Mouse (Mus musculus) v-Abl transformed pro-B cells (cell line): Measurements from ENCODE around the gene Sp6.

ENCODE experiments used
- in situ Hi-C, 2 experiments: fragments of 400-800 bp; cut with MboI; formaldehyde crosslinking; loops; one replicate each; pipeline ENCODE4 v1.15.1; 2025; ENCODE audit not compliant: unreplicated experiment in 2 of 2

The Sp6 gene

DNA sequence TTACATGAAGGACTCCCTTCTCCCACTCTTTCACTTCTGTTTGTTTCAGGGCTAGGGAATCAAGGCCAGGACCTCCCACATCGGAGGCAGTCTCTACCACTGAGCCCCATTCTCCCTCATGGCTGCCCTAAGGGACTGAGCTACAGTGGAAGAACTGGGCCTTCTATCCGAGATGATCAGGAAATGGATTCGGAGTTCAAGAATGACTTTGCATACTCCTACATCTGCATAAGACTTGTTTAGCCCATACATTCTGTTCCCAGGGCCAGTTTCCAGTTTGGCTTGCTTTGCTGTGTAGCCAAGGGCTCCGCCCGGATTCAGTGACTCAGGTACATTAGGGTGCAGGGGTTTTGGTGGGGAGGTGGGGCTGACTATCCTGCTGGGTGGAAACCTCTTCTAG, 33.2 kb upstream of the Sp6 start:
- in situ Hi-C loops = loop anchor here in 1 of 2 experiments (5.0 kb wide), 1 partner anchor 42 kb away; no protein-coding TSS in a partner anchor

GRCm38 (mm10) chr11:96981461-96981860, 31.7 kb upstream of the Sp6 start:
- in situ Hi-C loops = loop anchor here in 1 of 2 experiments (5.0 kb wide), 1 partner anchor 41 kb away; no protein-coding TSS in a partner anchor

GRCm38 (mm10) chr11:96982355-96982754, 30.8 kb upstream of the Sp6 start:
- in situ Hi-C loops = loop anchor here in 1 of 2 experiments (5.0 kb wide), 1 partner anchor 40 kb away; no protein-coding TSS in a partner anchor

GRCm38 (mm10) chr11:96982859-96983258, 30.3 kb upstream of the Sp6 start, which contains the start of gene Sp2:
Gene Sp2, minus strand, starts transcription at chr11:96982959.
- in situ Hi-C loops = loop anchor here in 1 of 2 experiments (5.0 kb wide), 1 partner anchor 39 kb away; no protein-coding TSS in a partner anchor

DNA sequence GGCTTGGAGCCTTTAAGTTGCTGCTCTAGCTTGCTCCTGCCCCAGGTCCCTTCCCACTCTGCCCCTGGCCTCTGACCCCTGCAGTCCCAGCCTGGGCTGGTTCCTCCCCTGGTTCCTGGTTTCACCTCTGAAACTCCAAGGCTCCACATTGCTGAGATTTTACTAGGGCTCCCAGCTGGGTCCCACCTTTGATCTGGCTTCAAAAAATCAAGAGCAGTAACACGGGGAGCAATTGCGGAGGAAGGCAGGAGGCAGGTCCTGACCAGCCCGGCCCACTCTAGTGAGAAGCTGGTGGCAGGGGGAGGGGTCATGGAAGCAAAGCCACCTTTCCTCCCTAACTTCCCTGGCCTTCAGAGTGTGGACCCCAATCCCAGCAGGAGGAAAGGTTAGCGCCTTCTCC, 28.3 kb upstream of the Sp6 start:
- in situ Hi-C loops = loop anchor here (5.0 kb wide), 1 partner anchor 37 kb away; no protein-coding TSS in a partner anchor

DNA sequence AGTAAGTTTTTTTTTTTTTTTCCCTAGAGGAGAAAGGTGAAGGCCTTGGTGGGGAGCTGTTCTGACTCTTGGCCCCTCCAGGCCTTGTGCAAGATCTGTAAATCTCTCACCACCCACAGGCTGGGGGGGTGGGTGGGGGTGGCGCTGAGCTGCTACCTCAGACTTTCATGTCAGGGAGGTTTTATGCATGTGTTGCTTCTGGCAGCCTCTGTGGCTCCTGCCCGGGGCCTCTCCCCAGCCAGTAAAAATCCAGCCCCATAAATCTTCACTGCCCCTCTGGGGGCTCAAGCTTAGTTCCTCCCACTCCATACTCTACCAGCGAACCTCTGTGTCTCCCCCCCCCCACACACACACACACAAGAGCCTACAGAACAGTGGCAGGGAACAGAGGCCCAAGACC, 26.7 kb upstream of the Sp6 start:
- in situ Hi-C loops = loop anchor here in 1 of 2 experiments (5.0 kb wide), 1 partner anchor 36 kb away; no protein-coding TSS in a partner anchor

GRCm38 (mm10) chr11:96987873-96988655, 25.1 kb upstream of the Sp6 start:
- in situ Hi-C loops = loop anchor here in 1 of 2 experiments (5.0 kb wide), 1 partner anchor 34 kb away; no protein-coding TSS in a partner anchor

DNA sequence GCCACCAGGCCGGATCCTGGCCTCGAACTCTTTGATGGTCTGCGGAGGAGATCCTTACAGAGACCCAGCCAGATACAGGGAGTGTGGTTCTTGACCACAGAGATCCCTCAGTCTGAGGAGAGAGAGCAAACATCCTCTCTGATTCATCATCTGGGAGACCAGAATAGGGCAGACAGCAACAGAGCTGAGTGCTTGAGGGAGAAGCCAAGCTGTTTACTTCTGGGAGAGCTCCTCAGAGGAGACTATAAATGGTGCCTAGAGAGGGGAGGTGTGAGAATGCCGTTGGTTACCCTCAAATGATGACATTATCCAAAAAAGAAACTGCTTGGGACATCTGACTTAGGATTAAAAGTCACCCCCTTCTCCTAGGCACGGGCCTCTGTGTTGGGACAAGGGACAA, 21.7 kb upstream of the Sp6 start:
- in situ Hi-C loops = no loop called here

DNA sequence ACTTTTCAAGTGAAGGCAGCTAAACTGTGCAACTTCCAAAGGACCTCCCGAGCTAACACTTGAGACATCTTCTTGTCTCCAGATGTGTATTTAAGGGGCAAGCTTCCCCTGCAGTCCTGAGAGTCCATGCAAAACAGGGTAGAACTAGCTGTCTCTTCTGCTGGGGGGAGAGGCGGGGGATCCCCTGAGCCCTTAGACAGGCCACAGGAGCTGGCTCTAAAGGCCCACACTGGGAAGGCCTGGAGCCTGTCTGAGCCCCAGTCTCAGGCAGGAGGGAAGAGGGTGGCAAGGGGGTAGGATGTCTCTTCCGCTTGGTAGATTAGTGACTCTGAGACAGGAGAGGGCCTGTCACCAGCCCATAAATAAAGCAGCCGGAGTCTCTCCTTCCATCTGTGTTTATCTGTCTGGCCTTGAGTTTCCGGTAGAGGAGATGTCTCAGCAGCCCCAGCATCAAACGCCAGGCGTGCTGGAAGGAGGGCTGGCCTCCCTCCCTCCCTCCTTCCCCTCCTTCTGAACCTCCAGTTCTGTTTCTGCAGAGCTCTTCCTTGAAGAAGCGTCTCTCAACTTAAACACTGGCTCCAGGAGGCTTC, 20.4 kb upstream of the Sp6 start:
- in situ Hi-C loops = no loop called here

DNA sequence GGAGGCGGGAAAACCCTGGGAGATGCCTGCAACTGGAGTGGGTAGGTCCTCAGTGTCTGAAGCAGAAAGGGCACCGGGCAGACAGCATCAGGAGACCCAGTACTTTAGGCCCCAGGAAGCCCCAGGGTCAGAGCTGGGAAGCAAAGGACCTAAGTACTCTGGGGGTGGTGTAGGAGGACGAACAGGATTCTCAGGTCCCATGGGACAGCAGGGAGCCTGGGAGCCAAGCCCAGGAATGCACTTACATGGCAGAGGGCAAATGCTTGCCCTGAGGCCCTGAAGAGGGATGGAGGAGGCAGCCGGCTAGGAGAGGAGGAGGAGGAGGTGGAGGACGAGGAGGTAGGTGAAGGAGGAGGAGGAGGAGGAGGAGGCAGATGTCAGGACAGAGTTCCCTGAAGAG, 18.2 kb upstream of the Sp6 start:
- in situ Hi-C loops = no loop called here

GRCm38 (mm10) chr11:96995836-96996772, 17.1 kb upstream of the Sp6 start:
- in situ Hi-C loops = no loop called here

DNA sequence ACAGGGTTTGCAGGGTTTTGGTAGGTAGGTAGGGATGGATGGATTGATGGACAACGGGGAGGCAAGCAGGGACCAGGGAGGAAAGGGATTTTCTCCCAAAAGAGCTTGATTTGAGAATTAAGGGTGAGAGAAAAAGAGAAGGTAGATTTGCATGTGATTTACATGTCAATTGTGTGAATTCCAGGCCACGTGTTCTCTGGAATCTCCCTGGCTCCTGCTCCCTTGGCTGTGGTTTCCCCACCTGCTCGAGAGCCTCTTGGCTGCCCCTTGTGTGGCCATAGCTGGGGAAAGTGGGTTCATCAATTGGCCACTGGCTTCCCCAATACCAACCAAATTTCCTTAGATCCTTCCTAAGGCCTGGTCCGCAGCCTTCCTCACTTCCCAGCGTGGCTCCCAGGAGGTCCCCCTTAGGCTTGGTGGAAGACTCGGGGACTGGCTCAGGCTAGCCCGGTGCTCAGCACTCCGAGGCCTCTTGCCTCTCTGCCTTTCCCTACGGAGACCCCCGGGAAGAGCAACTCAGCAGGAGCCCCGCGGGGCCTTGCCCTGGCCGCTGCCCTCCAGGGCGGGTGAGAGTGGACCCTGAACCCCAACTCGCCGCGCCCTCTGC, 16.3 kb upstream of the Sp6 start:
- in situ Hi-C loops = no loop called here

DNA sequence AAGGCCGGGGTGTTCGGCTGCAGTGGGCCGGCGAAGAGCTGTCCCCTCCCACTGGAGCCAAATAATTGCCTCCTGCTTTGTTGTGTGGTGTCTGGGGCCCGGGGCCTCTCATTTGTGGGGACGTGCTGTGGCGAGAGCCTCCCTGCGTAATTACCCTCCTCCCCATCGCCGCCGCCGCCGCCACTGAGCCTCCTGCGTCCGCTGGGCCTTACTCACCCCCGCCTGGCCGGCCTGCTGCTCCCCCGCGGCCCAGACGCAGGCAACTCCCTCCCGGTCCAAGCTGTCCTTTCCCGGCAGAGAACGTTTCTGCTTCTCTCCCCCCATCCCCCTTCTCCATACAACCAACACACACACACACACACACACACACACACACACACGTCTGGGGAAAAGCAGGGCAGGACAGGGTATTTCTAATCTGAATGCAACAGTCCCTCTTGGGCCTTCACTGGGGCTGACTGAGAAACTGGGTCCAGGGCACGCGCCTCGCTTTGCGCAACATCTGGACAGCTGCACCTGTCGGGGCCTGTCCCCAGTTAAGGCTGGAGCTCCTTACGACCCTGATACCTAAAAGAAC, 15.7 kb upstream of the Sp6 start:
- in situ Hi-C loops = no loop called here

- in situ Hi-C loops = no loop called here
These were observed 10.0 kb upstream of the Sp6 start for GRCm38 (mm10) chr11:97003170-97003569.

DNA sequence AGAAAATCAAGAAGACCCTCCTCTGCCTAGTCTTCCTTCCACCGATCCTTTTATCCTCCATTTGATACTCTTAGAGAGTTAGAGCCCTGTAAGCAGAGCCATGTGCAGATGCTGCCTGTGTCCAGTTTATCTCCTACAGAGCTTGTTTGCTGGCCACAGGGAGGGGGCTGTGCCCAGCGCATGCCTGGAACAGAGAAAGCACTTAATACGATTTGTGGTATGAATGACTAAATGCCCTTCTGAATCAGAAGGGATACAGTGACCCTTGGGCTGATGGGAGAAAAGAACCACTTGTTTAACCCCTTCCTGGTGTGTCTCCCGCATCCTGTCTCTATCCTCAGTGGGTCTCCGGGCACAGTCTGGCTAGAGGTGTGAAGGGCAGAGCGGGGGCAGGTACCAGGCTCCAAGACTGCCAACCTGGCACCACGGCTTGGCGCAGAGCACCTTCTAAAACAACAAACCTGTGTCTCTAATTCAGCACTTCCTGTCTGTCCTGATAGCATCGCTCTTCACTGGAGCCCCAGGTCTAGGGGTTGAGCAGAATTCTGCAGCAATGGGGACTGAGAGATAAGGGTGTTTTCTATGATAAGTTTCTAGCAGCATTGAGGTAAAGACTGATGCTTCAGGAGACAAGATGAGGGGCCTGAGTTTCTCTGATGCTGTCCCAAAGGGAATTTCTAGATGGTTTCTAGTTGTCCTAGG, 6.0 kb upstream of the Sp6 start:
- in situ Hi-C loops = no loop called here

DNA sequence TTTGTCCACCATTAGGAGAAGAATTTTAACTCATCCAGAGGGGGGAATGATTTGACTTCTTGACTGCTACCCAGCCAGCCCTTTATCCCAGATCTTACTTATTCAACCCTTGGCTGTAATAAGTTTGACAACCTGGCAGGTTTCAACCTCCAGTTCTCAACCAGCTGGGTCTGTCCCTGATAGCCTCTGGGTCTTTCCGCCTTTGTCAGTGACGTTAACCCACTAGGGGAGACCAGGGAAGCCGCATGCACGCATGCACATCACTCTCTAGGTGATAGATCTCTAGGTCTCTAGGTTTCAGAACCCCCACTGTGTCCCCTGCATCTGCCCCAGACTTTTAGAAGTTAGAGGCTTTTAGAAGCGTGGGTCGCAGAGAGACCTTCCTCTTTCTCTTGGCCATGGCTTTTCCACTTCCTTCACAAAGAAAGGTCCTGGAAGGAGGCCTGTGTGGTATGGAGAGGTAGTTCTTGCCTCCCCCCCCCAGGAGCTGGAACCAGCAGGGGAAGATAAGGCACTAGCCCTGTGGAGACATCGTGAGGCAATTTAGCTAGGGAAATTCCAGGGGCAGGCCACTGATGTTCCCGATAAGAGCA, 3.9 kb upstream of the Sp6 start:
- in situ Hi-C loops = no loop called here

DNA sequence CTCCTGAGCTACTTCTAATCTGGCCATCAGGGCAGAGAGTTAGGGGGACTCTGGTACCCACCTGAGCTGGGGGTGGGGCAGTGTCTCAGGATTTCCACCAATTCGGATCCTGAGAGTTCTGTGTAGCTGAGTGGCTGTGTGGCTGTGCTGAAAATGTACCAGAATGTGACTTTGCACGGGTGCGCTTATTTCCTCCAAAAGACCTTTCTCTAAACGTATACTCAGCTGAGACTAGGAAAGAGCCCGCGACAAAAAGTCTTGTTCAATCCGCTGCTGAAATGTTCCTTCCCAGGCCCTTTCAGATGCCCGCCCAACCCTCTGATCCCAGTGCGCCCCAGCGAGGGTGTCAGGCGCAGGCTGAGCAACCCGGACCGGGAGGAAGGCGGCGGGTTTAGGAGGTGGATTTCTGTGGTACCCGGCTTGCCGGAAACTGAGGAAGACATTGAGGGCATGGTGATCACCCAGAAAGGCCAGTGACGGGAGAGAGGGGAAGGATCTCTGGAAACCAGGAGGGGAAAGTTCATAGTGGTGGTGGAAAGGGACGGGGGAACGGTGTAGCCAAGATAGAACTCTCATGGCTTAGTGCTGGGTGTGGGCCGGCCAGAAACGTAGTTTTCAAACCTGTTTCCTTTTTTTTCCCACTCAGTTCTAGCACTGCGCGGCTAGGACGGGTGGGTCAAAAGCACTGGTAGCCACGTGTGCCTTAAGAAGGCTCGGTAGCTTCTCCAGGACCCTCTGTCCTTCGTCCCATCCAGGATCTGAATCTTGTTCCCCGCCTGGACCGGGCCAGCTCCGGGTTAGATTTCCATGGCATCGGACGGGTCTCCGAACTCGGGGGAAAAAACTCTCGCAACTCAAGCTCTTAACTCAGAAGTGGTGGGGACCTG, 4.7 kb downstream of the Sp6 start:
- in situ Hi-C loops = no loop called here
